Mouse (Mus musculus) kidney, embryonic 15.5 days (tissue): ENCODE results near the gene Srxn1. TPM values are rescaled to one million over a fixed set of nuclear protein-coding genes. Genes with fewer than 3 reads are reported as not detected.

Source experiments
- ATAC-seq: fragments of 200-750 bp; cut with Nextera tagmentation; replicated peaks from 2 replicates; pipeline ENCODE4 v1.8.0; 2017; ENCODE audit warnings: moderate TSS enrichment; ENCODE audit not compliant: low FRiP score
- H3K27ac ChIP-seq: fragments of 300-500 bp; sonication (generic); 2 replicates; pipeline ENCODE4 v1.5.1; 2015; ENCODE audit warnings: mild to moderate bottlenecking, inconsistent platforms
- H3K27me3 ChIP-seq: fragments of 300-500 bp; sonication (generic); 2 replicates; pipeline ENCODE4 v1.6.1; 2015; ENCODE audit warnings: inconsistent platforms
- H3K36me3 ChIP-seq: fragments of 300-500 bp; sonication (generic); 2 replicates; pipeline ENCODE4 v1.6.1; 2015; ENCODE audit warnings: inconsistent platforms
- H3K4me1 ChIP-seq: fragments of 300-500 bp; sonication (generic); 2 replicates; pipeline ENCODE4 v1.6.1; 2015; ENCODE audit warnings: inconsistent platforms
- H3K4me2 ChIP-seq: fragments of 300-500 bp; sonication (generic); 2 replicates; pipeline ENCODE4 v1.6.1; 2015; ENCODE audit warnings: moderate library complexity, mild to moderate bottlenecking, inconsistent platforms
- H3K4me3 ChIP-seq: fragments of 300-500 bp; sonication (generic); replicated peaks from 2 replicates; pipeline ENCODE4 v1.5.1; 2015; ENCODE audit warnings: mild to moderate bottlenecking, inconsistent platforms
- H3K9ac ChIP-seq: fragments of 300-500 bp; sonication (generic); 2 replicates; pipeline ENCODE4 v1.6.1; 2015; ENCODE audit warnings: mild to moderate bottlenecking, inconsistent platforms
- H3K9me3 ChIP-seq: fragments of 300-500 bp; sonication (generic); replicated peaks from 2 replicates; pipeline ENCODE4 v1.6.1; 2016; ENCODE audit warnings: inconsistent platforms
- WGBS: fragments of 180-500 bp; shearing (Covaris S2); methylation state at CpG from one replicate; pipeline ENCODE4 v1.1.7; 2015; ENCODE audit warnings: mixed read lengths; 5-methylcytosine and 5-hydroxymethylcytosine counted together
- polyA plus RNA-seq: library from polyadenylated mRNA; unstranded; fragments of >200 nt; fragmentation: Nextera tagmentation; extraction: Ambion mirVana; gene quantifications from 2 replicates; pipeline ENCODE4 v1.2.1, GENCODE M21; 2015

Srxn1 gene
- polyA plus RNA-seq, 1 experiment from 2014 or later = 14.5 TPM

DNA sequence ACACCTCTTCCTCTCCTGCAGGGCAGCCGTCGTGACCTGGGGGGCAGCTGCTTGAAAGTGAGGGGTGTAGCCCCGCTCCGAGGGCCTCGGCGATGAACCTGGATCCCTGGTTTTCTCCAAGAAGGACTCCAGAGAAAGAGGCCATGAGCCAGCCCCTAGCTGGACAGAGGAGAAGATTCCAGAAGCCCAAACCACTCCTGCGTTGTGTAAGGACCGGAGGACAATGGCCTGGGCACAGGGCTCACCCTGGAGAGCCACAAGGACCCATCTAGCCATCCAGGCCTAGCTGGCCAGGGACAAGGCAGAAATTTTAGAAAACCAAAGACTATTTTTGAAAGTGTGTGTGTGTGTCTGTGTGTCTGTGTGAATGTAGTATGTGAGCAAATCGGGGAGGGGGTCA, 43.4 kb downstream of the Srxn1 start:
- H3K9me3 ChIP-seq = no peaks in the 10 kb centered on the region
- H3K27ac ChIP-seq = no peak overlapping the region
- H3K4me2 ChIP-seq = no peak overlapping the region
- H3K27me3 ChIP-seq = peaks cover 31% of the 10 kb centered on the region
- peaks cover 15% of the 10 kb centered on the region for H3K4me1 ChIP-seq
- 85% methylated on average over 9 of the region's 9 CpGs for WGBS
- ATAC-seq = no peak
- no peak overlapping the region for H3K9ac ChIP-seq
- H3K4me3 ChIP-seq = no peak overlapping the region
- H3K36me3 ChIP-seq = no peaks in the 10 kb centered on the region

DNA sequence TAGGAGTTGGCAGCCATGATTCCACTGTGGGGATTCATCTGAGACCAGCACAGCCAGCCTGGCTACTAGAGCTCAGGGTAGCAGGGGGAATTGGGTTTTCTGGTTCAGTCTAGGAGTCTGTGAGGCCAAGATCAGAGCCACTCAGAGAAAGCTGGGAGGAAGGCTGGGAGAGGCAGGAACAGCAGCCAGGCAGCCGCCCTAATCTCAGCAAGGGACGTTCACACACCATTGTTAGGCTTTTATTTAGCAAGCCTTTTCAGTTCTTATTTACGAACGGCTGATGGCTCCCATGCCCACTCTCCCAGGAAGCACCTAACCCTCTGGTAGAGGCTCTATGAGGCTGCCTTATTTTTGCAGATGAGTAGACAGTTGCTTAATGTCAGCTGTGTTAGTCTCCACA, 44.6 kb downstream of the Srxn1 start:
- WGBS = 33% methylated on average over 4 of the region's 4 CpGs
- no peak for ATAC-seq
- no peaks in the 10 kb centered on the region for H3K36me3 ChIP-seq
- H3K4me1 ChIP-seq = peaks cover 9% of the 10 kb centered on the region; the same call in 1 of the 2 replicates
- peaks cover 19% of the 10 kb centered on the region for H3K27me3 ChIP-seq
- H3K27ac ChIP-seq = 0 out of 2 replicates have a peak overlapping the region, but pooled peaks have one; percentile 25
- no peaks in the 10 kb centered on the region for H3K9me3 ChIP-seq
- H3K4me3 ChIP-seq = no peak overlapping the region
- H3K4me2 ChIP-seq = no peak overlapping the region
- no peak overlapping the region for H3K9ac ChIP-seq

DNA sequence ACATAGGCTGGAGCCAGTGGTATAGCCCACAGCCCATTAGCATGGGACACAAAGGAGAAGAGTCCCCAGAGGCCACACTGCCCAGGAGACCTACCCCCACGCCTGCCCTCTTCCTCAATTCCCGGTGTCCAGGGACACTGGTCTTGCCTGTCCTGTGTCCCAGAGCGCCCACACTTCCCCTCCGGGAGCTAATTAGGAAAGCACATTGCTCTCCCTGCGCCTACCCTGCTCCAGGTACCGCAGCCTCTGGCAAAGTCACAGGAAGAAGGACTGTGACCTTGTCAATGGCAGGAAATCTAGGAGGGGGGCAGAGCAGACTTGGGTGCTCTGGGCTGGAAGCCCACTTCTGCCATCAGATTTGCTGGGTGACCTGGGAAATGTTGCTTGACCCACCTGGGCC, 45.1 kb downstream of the Srxn1 start:
- no peak overlapping the region for H3K4me2 ChIP-seq

DNA sequence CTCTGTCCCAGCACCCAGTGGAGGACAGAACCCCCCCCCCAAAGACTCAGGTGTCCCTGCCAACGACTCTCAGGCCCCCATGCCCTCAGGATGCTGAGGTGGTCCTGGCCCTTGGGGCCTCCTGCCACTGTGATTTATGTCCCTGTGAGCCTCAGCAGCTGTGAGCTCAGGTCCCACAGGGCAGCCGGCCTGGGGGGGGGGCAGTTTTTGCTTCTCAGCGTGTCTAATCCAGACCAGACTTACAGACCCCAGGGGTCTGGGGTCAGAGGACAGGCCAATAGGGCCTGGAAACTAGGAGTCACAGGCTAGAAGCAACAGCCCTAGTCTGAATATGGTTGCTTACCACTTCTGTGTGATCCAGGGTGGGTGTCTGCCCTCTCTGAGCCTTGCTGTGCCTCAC, 48.0 kb downstream of the Srxn1 start:
- Histone ChIP-seq H3K4me3 (no peak overlapping the region), H3K9me3 (no peaks in the 10 kb centered on the region), H3K4me2 (no peak overlapping the region), H3K27me3 (no peaks in the 10 kb centered on the region), H3K9ac (no peak overlapping the region), H3K36me3 (no peaks in the 10 kb centered on the region), H3K4me1 (peaks cover 12% of the 10 kb centered on the region), H3K27ac (no peak overlapping the region)
- 7% methylated on average over 3 of the region's 3 CpGs for WGBS
- no peak for ATAC-seq

More for the DNA sequence above, 45.1 kb downstream of the Srxn1 start:
- WGBS = 57% methylated on average over 6 of the region's 6 CpGs
- no peak for ATAC-seq
- Histone ChIP-seq H3K27me3 (peaks cover 14% of the 10 kb centered on the region; the same call in 1 of the 2 replicates), H3K36me3 (no peaks in the 10 kb centered on the region), H3K9me3 (no peaks in the 10 kb centered on the region), H3K9ac (no peak overlapping the region), H3K27ac (0 out of 2 replicates have a peak overlapping the region, but pooled peaks have one; percentile 25), H3K4me3 (no peak overlapping the region), H3K4me1 (peaks cover 12% of the 10 kb centered on the region; the same call in 1 of the 2 replicates)

- H3K9me3 ChIP-seq = no peaks in the 10 kb centered on the region
- no peak overlapping the region for H3K4me3 ChIP-seq
- no peaks in the 10 kb centered on the region for H3K27me3 ChIP-seq
- H3K4me1 ChIP-seq = peaks cover 10% of the 10 kb centered on the region
- H3K36me3 ChIP-seq = no peaks in the 10 kb centered on the region
- 49% methylated on average over 7 of the region's 7 CpGs for WGBS
- no peak overlapping the region for H3K4me2 ChIP-seq
- peak overlapping the region; percentile 27; the same call in 1 of the 2 replicates for H3K27ac ChIP-seq
- ATAC-seq = peak; percentile 36; the same call in 1 of the 2 replicates
- no peak overlapping the region for H3K9ac ChIP-seq
Observed at GRCm38 (mm10) chr2:152155414-152156208, 50.3 kb downstream of the Srxn1 start.

DNA sequence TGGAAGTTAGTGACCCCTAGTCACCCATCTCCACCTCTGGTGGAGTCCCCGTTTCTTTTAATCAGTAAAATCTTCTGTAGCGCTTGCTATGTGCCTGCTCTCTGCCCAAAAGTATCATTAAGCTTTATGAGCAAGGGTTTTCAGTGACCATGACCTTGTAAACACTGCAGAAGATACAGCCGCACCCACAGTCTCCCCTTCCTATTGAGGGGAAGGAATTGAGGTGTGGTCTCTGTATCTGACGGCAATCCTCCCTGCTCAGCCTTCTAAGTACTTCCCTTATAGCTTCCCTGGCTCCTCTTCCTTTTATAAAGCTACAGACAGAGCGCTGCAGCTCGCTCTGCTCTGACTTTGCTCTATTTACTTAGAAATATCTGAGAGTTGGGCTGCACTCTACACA, 51.2 kb downstream of the Srxn1 start:
- 54% methylated on average over 6 of the region's 6 CpGs for WGBS
- Histone ChIP-seq H3K27me3 (no peaks in the 10 kb centered on the region), H3K9me3 (no peaks in the 10 kb centered on the region), H3K4me3 (no peak overlapping the region), H3K4me1 (peaks cover 10% of the 10 kb centered on the region), H3K36me3 (no peaks in the 10 kb centered on the region), H3K27ac (no peak overlapping the region), H3K9ac (no peak overlapping the region), H3K4me2 (no peak overlapping the region)
- ATAC-seq = no peak

- 94% methylated on average over 1 of the region's 1 CpGs for WGBS
- Histone ChIP-seq H3K27ac (no peak overlapping the region), H3K4me3 (no peak overlapping the region), H3K27me3 (no peaks in the 10 kb centered on the region), H3K9me3 (no peaks in the 10 kb centered on the region), H3K9ac (no peak overlapping the region), H3K4me1 (peaks cover 7% of the 10 kb centered on the region; the same call in 1 of the 2 replicates), H3K36me3 (no peaks in the 10 kb centered on the region), H3K4me2 (no peak overlapping the region)
- no peak for ATAC-seq
Observed at GRCm38 (mm10) chr2:152159487-152159886, 54.2 kb downstream of the Srxn1 start.

Other genes starting within 250 kb of the Srxn1 start
- gene Angpt4, start 194.3 kb upstream of the Srxn1 start, polyA plus RNA-seq = 2.1 and 2.7 TPM in 2 replicates
- gene Fam110a, start 125.3 kb upstream of the Srxn1 start, polyA plus RNA-seq = 29.1 and 29.2 TPM in 2 replicates
- 13.3 and 16.3 TPM in 2 replicates for gene Slc52a3, start 109.0 kb upstream of the Srxn1 start, polyA plus RNA-seq
- gene Scrt2, start 24.0 kb upstream of the Srxn1 start, polyA plus RNA-seq = 0.04 and 0.05 TPM in 2 replicates
- 13.5 TPM in 2 replicates for gene Tcf15, start 38.0 kb downstream of the Srxn1 start, polyA plus RNA-seq
- gene Csnk2a1, start 121.3 kb downstream of the Srxn1 start, polyA plus RNA-seq = 93.4 and 101 TPM in 2 replicates
- 39.5 and 39.7 TPM in 2 replicates for gene Tbc1d20, start 188.3 kb downstream of the Srxn1 start, polyA plus RNA-seq
- gene Rbck1, start 227.1 kb downstream of the Srxn1 start, polyA plus RNA-seq = 79.0 and 88.7 TPM in 2 replicates
- 1.1 and 1.9 TPM in 2 replicates for gene Trib3, start 238.5 kb downstream of the Srxn1 start, polyA plus RNA-seq